8 mouse cellular contexts compared by ENCODE assay signal in genomic region chr1:192752659-192753601, GRCm38 (mm10). TPM values are rescaled to one million over a fixed set of nuclear protein-coding genes. Genes with fewer than 3 reads are reported as not detected.
DNase-seq lines count a peak whose midpoint lies in the region; ATAC-seq and TF ChIP-seq lines count a peak whose summit lies in the region.

No protein-coding gene starts in this region.

- H3K27me3 ChIP-seq in heart, embryonic 12.5 days (replicated peaks): no peaks in the 10 kb centered on the region
- H3K27me3 ChIP-seq in kidney, postnatal 0 days (ENCODE audit: insufficient read depth, low read length): no peaks in the 10 kb centered on the region
- no peaks in the 10 kb centered on the region for H3K27me3 ChIP-seq in stomach, embryonic 16.5 days (ENCODE audit: control insufficient read depth, insufficient read depth, low read length)

- H3K4me3 ChIP-seq in heart, embryonic 12.5 days: no peak overlapping the region
- H3K4me3 ChIP-seq in kidney, postnatal 0 days (replicated peaks; ENCODE audit: low read depth, low read length): 0 out of 2 replicates have a peak overlapping the region, but pooled peaks have one; percentile 12
- H3K4me3 ChIP-seq in stomach, embryonic 16.5 days (replicated peaks; ENCODE audit: low read length): peak overlapping the region; percentile 13; the same call in 1 of the 2 replicates

- peak overlapping the region; percentile 41 for H3K4me2 ChIP-seq in heart, embryonic 12.5 days
- H3K4me2 ChIP-seq in kidney, postnatal 0 days (ENCODE audit: low read length): peak overlapping the region; percentile 40
- H3K4me2 ChIP-seq in stomach, embryonic 16.5 days (ENCODE audit: low read depth, low read length): peak overlapping the region; percentile 38

- no peak for ATAC-seq in heart, embryonic 12.5 days (ENCODE audit: insufficient number of reproducible peaks, low FRiP score)
- ATAC-seq in kidney, postnatal 0 days (replicated peaks; ENCODE audit: low FRiP score, low read depth): no peak
- ATAC-seq in megakaryocyte progenitor cell, adult 5-6 weeks (replicated peaks; ENCODE audit: poor library complexity): peak; percentile 84
- no peak for ATAC-seq in stomach, embryonic 16.5 days (ENCODE audit: insufficient read depth, low FRiP score)

- H3K36me3 ChIP-seq in heart, embryonic 12.5 days: 0 out of 2 replicates have a peak, but pooled peaks cover 2% of the 10 kb centered on the region
- 0 out of 2 replicates have a peak, but pooled peaks cover 4% of the 10 kb centered on the region for H3K36me3 ChIP-seq in kidney, postnatal 0 days (ENCODE audit: insufficient read depth, low read length)
- no peaks in the 10 kb centered on the region for H3K36me3 ChIP-seq in stomach, embryonic 16.5 days (ENCODE audit: control insufficient read depth, insufficient read depth, low read length)

- whole genome bisulfite sequencing in heart, embryonic 12.5 days: 47% methylated on average over 8 of the region's 8 CpGs
- 18% methylated on average over 8 of the region's 8 CpGs for WGBS in kidney, postnatal 0 days
- WGBS in stomach, embryonic 16.5 days: 24% methylated on average over 8 of the region's 8 CpGs

- H3K9ac ChIP-seq in heart, embryonic 12.5 days: no peak overlapping the region; the same call in 1 of the 2 replicates
- H3K9ac ChIP-seq in kidney, postnatal 0 days (ENCODE audit: low read depth, low read length): no peak overlapping the region
- H3K9ac ChIP-seq in stomach, embryonic 16.5 days (ENCODE audit: low read length): peak overlapping the region; percentile 36; the same call in 1 of the 2 replicates

- peak overlapping the region; percentile 45; the same call in 1 of the 2 replicates for H3K27ac ChIP-seq in heart, embryonic 12.5 days (ENCODE audit: poor library complexity, severe bottlenecking)
- H3K27ac ChIP-seq in kidney, postnatal 0 days: no peak overlapping the region; the same call in none of the 2 replicates
- H3K27ac ChIP-seq in stomach, embryonic 16.5 days (ENCODE audit: low read length): peak overlapping the region; percentile 35; the same call in 1 of the 2 replicates

- H3K9me3 ChIP-seq in heart, embryonic 12.5 days (replicated peaks): no peaks in the 10 kb centered on the region
- no peaks in the 10 kb centered on the region for H3K9me3 ChIP-seq in kidney, postnatal 0 days (replicated peaks; ENCODE audit: low read length)
- H3K9me3 ChIP-seq in stomach, embryonic 16.5 days (replicated peaks; ENCODE audit: control insufficient read depth, low read length): no peaks in the 10 kb centered on the region

- peak; percentile 32 for DNase-seq in thymus, postnatal 0 days (ENCODE audit: low spot score)
- DNase-seq in thymus, adult 18-20 months: no peak
- DNase-seq in kidney, postnatal 0 days (ENCODE audit: low spot score): peak; percentile 72
- DNase-seq in right cerebral cortex, postnatal 36 days (ENCODE audit: low spot score in 2 of 2): no peak
- no peak for DNase-seq in layer of hippocampus, postnatal 14 days (ENCODE audit: low spot score in 2 of 2)

- peaks cover 23% of the 10 kb centered on the region for H3K4me1 ChIP-seq in heart, embryonic 12.5 days (replicated peaks)
- no peaks in the 10 kb centered on the region; the same call in 1 of the 2 replicates for H3K4me1 ChIP-seq in kidney, postnatal 0 days (replicated peaks; ENCODE audit: insufficient read depth, low read length)
- peaks cover 9% of the 10 kb centered on the region; the same call in 1 of the 2 replicates for H3K4me1 ChIP-seq in stomach, embryonic 16.5 days (ENCODE audit: control insufficient read depth, insufficient read depth, low read length)

- no peak for TF ChIP-seq CTCF in kidney, postnatal 0 days (IDR thresholded peaks at IDR 0.05; ENCODE audit: low read depth)

RNA-seq across cellular contexts. Expression of gene Hhat, which starts 18.1 kb away (rescaled TPM):
- 3.6 and 3.7 TPM in 2 replicates for polyA plus RNA-seq in thymus, postnatal 0 days (2015; fragmentation: Nextera tagmentation; extraction: Ambion mirVana)
- polyA plus RNA-seq in heart, embryonic 12.5 days (2016; fragmentation: Nextera tagmentation; extraction: Ambion mirVana): 6.7 and 10.2 TPM in 2 replicates
- polyA plus RNA-seq in kidney, postnatal 0 days (2015; fragmentation: Nextera tagmentation; extraction: Ambion mirVana): 11.9 and 13.5 TPM in 2 replicates
- 1.5 and 2.0 TPM in 2 replicates for total RNA-seq in megakaryocyte progenitor cell, adult 5-6 weeks (2015)
- total RNA-seq in megakaryocyte progenitor cell, adult 5-6 weeks (2017): 1.7 and 2.6 TPM in 2 replicates
- 8.1 and 8.9 TPM in 2 replicates for polyA plus RNA-seq in stomach, embryonic 16.5 days (2015; fragmentation: Nextera tagmentation; extraction: Ambion mirVana)
- 1 to 10 TPM; 1.2 to 2.3 TPM for total RNA-seq in layer of hippocampus, postnatal 14 days (2021)

Comparison
In these comparisons a context has a peak if more than half of its experiments do, and no peak if none do; other contexts are left out.
1. DNase-seq: peak in thymus, postnatal 0 days (single experiment) and kidney, postnatal 0 days (single experiment); none in thymus, adult 18-20 months (0 of 2), right cerebral cortex, postnatal 36 days (0 of 2) and layer of hippocampus, postnatal 14 days (0 of 2).
2. Peak in every context shown above with its lines, with median percentiles within 50 percentile points of each other: H3K4me2 ChIP-seq.